Mouse (Mus musculus) T-cell, adult 2 months (primary cell): ENCODE data around the gene Gm13698.
"Not testable (repeated sequence)": the region's sequence is repeated elsewhere in the genome, so short reads cannot be mapped to it uniquely, and the experiment has no call there.

ENCODE experiments used
- DNase-seq: peaks from one replicate; pipeline ENCODE4 v3.0.0; 2022; ENCODE audit warnings: low spot score

Gm13698 gene

DNA sequence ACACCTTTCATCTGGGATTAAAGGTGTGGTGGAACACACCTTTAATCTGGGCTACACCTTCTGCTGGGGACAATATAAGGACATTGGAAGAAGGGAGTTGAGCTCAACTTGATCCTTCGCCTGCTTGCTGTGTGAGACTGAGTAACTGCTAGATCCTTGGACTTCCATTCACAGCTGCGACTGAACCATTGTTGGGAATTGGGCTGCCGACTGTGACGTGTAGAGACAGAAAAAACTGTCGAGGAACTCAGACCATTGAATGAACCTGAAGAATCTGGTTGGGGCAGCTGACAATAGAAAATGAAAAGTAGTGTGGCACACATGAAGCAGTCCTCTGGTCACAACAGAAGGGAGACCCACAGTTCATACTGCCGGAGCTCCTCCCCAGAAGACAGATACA is at the start of gene Gm13698:
Gm13698 (plus strand) TSS at position 301 of the 400 bp plus-strand sequence.
- DNase-seq = not testable (repeated sequence)

DNA sequence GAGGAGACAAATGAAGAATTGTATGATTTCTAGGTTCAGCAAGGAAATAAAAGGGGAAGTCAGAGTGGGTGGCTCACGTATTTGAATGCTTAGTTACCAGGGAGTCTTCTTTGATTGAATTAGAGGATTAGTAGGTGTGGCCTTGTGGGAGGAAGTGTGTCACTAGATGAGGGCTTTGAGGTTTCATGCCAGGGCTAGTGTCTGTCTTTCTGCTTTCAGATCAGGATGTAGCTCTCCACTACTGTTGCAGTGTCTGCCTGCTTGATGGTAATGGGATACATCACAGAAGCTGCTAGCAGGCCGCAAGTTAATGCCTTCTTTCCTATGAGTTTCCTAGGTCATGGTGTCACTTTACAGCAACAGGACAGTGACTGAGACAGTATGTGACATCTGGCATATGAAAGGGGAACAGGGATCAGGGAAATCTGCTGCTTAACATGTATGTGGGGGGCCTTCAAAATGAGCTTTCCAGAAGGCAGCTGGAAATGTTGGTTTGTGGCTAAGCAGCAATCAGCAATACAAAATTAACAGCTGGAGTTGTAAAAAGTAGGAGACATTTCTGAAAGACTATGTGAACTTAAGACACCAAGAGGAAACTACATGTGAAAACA is 25.9 kb upstream of the Gm13698 start:
- peak; percentile 74 for DNase-seq

DNA sequence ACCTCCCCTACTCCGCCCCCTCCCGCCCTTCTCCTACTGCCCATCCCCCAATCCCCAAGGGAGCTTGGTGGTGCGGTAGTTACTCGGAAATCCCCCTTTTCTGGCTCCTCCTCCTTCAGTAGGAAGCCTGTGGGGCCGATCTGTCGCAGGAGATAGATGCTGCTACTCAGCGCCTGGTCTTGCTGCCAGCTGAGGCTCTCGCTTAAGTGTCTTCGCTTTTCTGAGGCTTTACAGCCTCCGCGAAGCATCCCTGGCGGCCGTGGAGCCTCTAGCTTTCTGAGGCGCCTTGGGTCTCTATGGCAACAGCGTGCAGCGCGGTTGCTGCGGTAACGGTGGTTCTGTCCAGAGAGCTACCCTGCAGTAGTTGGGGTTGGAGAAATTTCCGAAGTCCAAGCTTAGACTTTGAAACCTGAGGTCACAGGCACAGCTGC is 14.5 kb upstream of the Gm13698 start, which contains the start of gene Zswim2:
Zswim2 (minus strand) TSS at position 298 of the 431 bp plus-strand sequence.
- DNase-seq = peak; percentile 25

DNA sequence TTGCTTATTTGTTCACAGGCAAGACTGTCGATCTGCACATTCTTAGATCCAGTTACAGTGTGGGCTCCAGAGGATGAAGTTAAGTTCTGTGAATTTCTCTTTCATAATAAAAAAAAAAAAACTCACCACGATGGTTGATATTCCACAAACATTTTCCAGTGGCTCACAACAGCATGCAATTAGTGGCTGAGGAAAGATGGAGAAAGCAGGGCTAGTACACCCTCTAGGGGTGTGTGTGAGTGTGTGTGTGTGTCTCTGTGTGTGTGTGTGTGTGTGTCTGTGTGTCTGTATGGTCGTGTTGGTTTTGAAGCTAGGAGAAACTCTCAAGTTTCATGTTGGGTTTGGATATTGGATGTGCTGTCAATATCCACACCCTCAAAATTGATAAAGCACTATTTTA is 14.1 kb upstream of the Gm13698 start:
- no peak for DNase-seq

DNA sequence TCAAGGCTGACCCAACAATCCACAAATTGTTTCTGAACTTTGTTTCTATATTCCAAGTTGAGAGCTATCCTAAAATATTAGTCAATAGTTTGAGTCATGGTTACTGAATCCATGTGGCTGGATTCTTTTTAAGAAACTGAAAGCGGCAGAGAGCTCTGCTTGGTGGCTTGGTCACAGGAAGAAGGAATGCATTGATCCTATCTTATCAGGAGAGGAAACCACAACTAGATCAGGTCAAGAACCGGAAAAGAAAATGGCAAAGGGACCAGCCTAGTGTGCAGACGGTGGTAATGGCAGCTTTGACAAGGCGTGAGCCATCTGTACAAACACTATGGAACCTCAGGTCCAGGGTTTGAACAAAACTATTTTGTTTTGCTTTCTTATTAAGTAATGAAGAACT is 13.7 kb upstream of the Gm13698 start:
- no peak for DNase-seq

DNA sequence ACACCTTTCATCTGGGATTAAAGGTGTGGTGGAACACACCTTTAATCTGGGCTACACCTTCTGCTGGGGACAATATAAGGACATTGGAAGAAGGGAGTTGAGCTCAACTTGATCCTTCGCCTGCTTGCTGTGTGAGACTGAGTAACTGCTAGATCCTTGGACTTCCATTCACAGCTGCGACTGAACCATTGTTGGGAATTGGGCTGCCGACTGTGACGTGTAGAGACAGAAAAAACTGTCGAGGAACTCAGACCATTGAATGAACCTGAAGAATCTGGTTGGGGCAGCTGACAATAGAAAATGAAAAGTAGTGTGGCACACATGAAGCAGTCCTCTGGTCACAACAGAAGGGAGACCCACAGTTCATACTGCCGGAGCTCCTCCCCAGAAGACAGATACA is 5.7 kb downstream of the Gm13698 start, which contains the start of gene Gm13693:
Gm13693 (plus strand) TSS at position 301 of the 400 bp plus-strand sequence.
- not testable (repeated sequence) for DNase-seq

DNA sequence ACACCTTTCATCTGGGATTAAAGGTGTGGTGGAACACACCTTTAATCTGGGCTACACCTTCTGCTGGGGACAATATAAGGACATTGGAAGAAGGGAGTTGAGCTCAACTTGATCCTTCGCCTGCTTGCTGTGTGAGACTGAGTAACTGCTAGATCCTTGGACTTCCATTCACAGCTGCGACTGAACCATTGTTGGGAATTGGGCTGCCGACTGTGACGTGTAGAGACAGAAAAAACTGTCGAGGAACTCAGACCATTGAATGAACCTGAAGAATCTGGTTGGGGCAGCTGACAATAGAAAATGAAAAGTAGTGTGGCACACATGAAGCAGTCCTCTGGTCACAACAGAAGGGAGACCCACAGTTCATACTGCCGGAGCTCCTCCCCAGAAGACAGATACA is 11.5 kb downstream of the Gm13698 start, which contains the start of gene Gm13695:
Gm13695 (plus strand) TSS at position 301 of the 400 bp plus-strand sequence.
- not testable (repeated sequence) for DNase-seq

DNA sequence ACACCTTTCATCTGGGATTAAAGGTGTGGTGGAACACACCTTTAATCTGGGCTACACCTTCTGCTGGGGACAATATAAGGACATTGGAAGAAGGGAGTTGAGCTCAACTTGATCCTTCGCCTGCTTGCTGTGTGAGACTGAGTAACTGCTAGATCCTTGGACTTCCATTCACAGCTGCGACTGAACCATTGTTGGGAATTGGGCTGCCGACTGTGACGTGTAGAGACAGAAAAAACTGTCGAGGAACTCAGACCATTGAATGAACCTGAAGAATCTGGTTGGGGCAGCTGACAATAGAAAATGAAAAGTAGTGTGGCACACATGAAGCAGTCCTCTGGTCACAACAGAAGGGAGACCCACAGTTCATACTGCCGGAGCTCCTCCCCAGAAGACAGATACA is 17.3 kb downstream of the Gm13698 start, which contains the start of gene Gm13696:
Gm13696 (plus strand) TSS at position 301 of the 400 bp plus-strand sequence.
- DNase-seq = not testable (repeated sequence)

DNA sequence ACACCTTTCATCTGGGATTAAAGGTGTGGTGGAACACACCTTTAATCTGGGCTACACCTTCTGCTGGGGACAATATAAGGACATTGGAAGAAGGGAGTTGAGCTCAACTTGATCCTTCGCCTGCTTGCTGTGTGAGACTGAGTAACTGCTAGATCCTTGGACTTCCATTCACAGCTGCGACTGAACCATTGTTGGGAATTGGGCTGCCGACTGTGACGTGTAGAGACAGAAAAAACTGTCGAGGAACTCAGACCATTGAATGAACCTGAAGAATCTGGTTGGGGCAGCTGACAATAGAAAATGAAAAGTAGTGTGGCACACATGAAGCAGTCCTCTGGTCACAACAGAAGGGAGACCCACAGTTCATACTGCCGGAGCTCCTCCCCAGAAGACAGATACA is 23.1 kb downstream of the Gm13698 start, which contains the start of gene Gm13694:
Gm13694 (plus strand) TSS at position 301 of the 400 bp plus-strand sequence.
- DNase-seq = not testable (repeated sequence)

DNA sequence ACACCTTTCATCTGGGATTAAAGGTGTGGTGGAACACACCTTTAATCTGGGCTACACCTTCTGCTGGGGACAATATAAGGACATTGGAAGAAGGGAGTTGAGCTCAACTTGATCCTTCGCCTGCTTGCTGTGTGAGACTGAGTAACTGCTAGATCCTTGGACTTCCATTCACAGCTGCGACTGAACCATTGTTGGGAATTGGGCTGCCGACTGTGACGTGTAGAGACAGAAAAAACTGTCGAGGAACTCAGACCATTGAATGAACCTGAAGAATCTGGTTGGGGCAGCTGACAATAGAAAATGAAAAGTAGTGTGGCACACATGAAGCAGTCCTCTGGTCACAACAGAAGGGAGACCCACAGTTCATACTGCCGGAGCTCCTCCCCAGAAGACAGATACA is 28.9 kb downstream of the Gm13698 start, which contains the start of gene Gm13697:
Gm13697 (plus strand) TSS at position 301 of the 400 bp plus-strand sequence.
- not testable (repeated sequence) for DNase-seq

DNA sequence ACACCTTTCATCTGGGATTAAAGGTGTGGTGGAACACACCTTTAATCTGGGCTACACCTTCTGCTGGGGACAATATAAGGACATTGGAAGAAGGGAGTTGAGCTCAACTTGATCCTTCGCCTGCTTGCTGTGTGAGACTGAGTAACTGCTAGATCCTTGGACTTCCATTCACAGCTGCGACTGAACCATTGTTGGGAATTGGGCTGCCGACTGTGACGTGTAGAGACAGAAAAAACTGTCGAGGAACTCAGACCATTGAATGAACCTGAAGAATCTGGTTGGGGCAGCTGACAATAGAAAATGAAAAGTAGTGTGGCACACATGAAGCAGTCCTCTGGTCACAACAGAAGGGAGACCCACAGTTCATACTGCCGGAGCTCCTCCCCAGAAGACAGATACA is 34.8 kb downstream of the Gm13698 start, which contains the start of gene Gm13691:
Gm13691 (plus strand) TSS at position 301 of the 400 bp plus-strand sequence.
- DNase-seq = not testable (repeated sequence)

DNA sequence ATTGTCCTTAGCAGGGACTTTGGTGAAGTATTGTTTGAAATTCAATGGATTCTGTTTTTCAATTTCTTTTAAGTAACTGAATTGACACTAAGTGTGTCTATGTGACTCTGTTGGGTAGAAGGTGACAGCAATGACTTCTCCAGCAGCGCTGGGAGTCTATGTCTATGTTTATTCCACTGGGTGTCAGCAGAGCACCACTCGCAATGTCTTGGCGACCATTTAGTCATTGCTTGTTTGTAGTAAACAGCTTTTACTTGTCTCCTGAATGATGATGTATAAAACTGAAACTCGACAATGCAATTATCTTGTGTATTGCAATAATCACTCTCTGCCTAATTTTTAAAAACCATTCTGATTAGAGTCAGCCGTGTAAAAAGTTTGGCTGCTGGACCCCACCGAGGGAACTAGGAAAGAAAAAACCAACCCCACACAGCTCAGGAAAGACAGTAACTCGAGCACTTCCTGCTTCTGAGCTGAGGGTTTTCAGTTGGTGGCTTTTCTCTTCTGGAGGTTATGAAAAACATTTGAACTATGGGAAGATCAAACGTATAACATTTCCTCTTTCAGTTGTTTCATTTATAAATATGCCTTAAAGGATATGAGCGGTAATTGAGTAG is 38.3 kb downstream of the Gm13698 start:
- peak; percentile 77 for DNase-seq

DNA sequence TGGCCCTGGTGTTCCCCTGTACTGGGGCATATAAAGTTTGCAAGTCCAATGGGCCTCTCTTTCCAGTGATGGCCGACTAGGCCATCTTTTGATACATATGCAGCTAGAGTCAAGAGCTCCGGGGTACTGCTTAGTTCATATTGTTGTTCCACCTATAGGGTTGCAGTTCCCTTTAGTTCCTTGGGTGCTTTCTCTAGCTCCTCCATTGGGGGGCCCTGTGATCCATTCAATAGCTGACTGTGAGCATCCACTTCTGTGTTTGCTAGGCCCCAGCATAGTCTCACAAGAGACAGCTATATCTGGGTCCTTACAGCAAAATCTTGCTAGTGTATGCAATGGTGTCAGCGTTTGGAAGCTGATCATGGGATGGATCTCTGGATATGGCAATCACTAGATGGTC is 39.0 kb downstream of the Gm13698 start:
- peak; percentile 34 for DNase-seq
